Mouse (Mus musculus) ovary, adult 10 weeks (tissue): ENCODE measurements around the gene Vmn1r213. TPM values are rescaled to one million over a fixed set of nuclear protein-coding genes. Genes with fewer than 3 reads are reported as not detected.

Experiments
- polyA plus RNA-seq: library from polyadenylated mRNA; stranded (reverse); fragments of 350-450 nt; fragmentation: Illumina TruSeq; extraction: RNeasy Lipid Tissue Mini Kit (QIAGEN cat#74804); gene quantifications from one replicate; pipeline ENCODE4 v1.2.3, GENCODE M21; 2014

Vmn1r213 gene
- polyA plus RNA-seq: not detected

GRCm38 (mm10) chr13:23007356-23007755 is at the start of gene Vmn1r213:
Gene Vmn1r213 (plus strand): TSS chr13:23007656.

GRCm38 (mm10) chr13:23030118-23030517 is 22.7 kb downstream of the Vmn1r213 start, which contains the start of gene Vmn1r214:
Gene Vmn1r214 (plus strand): TSS chr13:23030418.

Other genes starting within 250 kb of the Vmn1r213 start
- gene Vmn1r208, start 230.3 kb upstream of the Vmn1r213 start, polyA plus RNA-seq: not detected
- not detected for gene Vmn1r209, start 198.0 kb upstream of the Vmn1r213 start, polyA plus RNA-seq
- gene Vmn1r210, start 176.3 kb upstream of the Vmn1r213 start, polyA plus RNA-seq: not detected
- not detected for gene Vmn1r211, start 150.1 kb upstream of the Vmn1r213 start, polyA plus RNA-seq
- gene Vmn1r212, start 123.5 kb upstream of the Vmn1r213 start, polyA plus RNA-seq: not detected
- not detected for gene Vmn1r214, start 22.8 kb downstream of the Vmn1r213 start, polyA plus RNA-seq
- not detected for gene Vmn1r215, start 60.4 kb downstream of the Vmn1r213 start, polyA plus RNA-seq
- not detected for gene Vmn1r217, start 110.6 kb downstream of the Vmn1r213 start, polyA plus RNA-seq
- gene Vmn1r218, start 125.5 kb downstream of the Vmn1r213 start, polyA plus RNA-seq: not detected
- gene Vmn1r219, start 151.7 kb downstream of the Vmn1r213 start, polyA plus RNA-seq: not detected
- not detected for gene Vmn1r220, start 180.3 kb downstream of the Vmn1r213 start, polyA plus RNA-seq
- gene Vmn1r221, start 206.5 kb downstream of the Vmn1r213 start, polyA plus RNA-seq: not detected
- not detected for gene Vmn1r222, start 228.3 kb downstream of the Vmn1r213 start, polyA plus RNA-seq
- gene Vmn1r223, start 239.5 kb downstream of the Vmn1r213 start, polyA plus RNA-seq: not detected